Mouse (Mus musculus): ENCODE data around the gene Mycbp2.

The Mycbp2 gene

DNA sequence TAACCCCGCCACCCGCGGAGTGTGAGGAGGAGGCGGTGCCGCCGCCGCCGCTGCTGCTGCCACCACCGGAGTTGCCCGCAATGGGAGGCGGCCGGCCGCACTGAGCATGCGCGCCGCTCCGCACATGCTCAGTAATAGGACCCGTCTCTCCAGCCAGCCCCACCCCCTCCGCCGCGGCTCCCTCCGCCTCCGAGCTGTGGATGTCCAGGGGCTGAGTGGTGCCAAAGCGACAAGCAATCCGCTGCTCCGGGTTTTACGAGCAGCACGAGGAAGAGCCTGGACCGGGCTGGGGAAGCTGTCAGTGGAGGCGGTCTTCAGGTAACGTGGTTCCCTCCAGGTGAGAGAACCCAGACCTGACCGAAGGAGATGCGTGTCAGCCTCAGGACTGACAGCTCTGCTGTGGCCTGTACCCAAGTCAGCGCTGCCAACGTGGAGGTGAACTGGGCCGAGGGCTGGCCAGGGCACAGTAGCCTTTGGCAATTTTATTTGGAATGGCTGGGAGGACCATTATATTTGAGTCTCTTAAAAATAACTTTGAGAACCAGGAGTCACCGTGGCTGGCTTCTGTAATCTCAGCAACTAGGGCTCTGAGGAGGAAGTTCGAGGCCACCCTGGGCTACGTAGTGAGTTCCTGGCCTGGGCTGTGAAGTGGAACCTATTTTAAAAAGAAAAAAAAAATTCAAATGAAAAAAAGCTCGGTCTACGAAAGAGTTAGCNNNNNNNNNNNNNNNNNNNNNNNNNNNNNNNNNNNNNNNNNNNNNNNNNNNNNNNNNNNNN is at the start of gene Mycbp2:
Gene Mycbp2, minus strand, starts transcription at position 86 of the 777 bp plus-strand sequence.
- DNase-seq (ENCODE audit: low spot score): peak; percentile 97

DNA sequence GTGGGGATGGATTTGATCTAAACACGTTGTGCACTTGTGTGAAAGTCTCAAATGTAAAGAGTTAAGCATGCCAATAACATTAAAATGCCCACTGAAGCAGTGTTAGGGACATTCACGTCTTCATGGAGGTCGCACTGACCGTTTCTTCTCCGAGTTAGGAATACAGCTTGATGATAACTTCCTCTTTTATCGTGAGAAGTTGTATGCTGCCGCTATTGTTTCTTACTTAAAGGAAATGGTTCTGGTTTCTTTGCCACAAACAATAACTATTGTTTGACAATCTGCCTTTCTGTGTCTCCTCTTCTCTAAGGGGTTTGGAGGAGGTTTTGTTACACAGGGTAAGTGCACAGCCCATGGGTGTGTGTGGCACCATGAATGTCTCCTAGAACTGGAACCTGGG is 45.8 kb upstream of the Mycbp2 start:
- no peak for DNase-seq (ENCODE audit: low spot score)

- no peak for DNase-seq (ENCODE audit: low spot score)
Observed at GRCm38 (mm10) chr14:103387431-103387830, 40.8 kb upstream of the Mycbp2 start.

GRCm38 (mm10) chr14:103386871-103387270 is 40.3 kb upstream of the Mycbp2 start:
- DNase-seq (ENCODE audit: low spot score): no peak

GRCm38 (mm10) chr14:103385084-103385610 is 38.5 kb upstream of the Mycbp2 start:
- DNase-seq (ENCODE audit: low spot score): peak; percentile 32

DNA sequence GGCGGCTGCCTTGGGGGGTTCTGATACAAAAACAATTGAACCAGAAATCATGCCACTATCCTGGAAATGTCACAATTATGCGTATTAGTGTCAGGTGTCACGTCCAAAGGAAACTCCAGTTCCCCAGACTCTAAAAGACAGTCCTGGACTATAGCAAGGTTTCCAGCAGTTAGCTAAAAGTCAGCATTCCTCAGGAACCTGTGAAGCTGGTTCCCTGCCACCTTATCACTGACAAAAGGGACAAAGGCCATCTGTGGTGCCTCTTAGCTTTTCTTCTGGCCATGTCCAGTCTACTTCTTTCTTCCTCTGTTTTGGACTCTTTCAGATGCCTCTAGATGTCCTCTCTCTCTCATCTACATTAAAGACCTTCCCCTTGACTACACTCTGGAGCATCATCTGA is 32.1 kb upstream of the Mycbp2 start:
- no peak for DNase-seq (ENCODE audit: low spot score)

GRCm38 (mm10) chr14:103376765-103377164 is 30.2 kb upstream of the Mycbp2 start:
- DNase-seq (ENCODE audit: low spot score): no peak

- DNase-seq (ENCODE audit: low spot score): no peak
Observed at GRCm38 (mm10) chr14:103375523-103375922, 28.9 kb upstream of the Mycbp2 start.

DNA sequence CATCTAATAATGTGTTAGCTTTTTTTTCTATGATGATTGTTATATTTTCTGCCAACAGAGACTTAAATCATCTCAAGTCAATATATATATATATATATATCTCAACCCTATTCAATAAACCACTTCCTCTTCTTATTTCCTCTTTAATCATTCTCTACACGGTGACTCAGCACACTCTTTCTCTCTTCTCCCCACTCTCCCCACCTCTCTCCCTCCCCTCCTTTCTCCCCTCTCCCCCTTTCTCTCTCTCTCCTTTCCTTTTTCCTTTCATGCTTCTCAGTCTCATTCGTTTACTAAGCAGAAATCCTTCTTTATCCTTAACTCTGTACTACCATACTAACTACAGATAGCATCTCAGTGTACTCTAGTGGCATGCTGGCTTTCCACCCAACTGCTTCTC is 16.6 kb upstream of the Mycbp2 start:
- DNase-seq (ENCODE audit: low spot score): no peak

- peak; percentile 45 for DNase-seq (ENCODE audit: low spot score)
Observed at GRCm38 (mm10) chr14:103356066-103356465, 9.5 kb upstream of the Mycbp2 start.

DNA sequence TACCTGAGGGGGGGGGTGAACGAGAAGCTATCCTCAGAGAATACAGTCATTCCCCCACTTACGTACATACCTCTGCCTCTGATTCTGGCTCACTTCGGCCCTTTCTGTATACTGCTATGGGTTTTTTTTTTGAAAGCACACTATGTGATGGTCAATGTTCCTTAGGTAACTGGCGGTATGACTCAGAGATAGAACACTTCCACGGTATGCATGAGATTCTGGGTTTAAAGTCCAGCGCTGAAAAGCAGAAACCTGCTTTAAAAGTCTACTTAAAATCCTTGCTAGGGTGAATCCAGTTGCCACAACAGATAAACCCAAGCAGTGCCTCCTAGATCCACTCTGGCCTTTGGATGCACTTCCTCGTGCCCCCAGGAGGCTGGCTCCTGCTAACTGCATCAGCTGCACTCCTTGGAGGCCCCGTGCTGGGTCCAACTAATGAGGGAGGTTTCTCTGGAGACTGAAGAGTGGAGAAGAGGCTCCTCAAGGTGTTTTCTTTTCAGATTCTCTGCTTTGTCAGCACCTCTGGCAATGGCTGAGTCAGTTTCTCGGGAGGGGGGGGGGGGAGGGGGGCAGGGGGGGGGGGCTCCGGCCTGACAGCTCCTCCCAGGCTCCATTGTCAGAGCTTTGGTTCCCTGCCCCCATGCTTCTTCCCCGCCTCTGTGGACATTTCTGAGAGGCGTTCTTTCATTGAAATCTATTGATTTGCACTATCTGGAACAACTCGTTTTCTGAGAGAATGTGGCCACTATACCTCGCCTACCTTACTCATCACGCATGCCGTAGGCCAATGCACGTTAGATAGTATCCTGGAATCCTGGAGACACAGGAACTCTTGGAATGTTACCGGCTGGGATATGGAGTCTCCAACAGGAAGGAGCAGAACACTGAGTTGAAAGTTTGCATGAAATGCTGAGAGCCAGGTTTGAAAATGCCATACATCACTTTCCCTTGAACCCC is 8.1 kb upstream of the Mycbp2 start:
- DNase-seq (ENCODE audit: low spot score): peak; percentile 53

GRCm38 (mm10) chr14:103345858-103346728 is 521 bp downstream of the Mycbp2 start:
- no peak for DNase-seq (ENCODE audit: low spot score)

DNA sequence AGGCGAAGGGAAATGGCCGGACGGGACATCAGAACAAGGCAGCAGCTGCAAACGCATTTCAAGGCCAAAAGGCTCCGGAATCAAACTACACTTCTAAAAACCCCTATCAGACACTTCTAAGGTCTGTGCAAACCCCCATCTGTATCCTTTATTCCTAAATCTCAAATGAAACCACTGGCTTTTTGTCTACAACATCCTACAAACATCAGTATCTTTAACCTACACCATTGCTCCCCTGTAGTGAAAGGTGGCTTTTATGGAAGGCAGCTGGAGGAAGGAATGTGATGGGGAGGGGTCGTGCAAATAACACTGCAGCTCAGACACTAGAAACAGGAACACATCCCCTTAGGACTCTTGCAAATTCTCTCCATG is 1.1 kb downstream of the Mycbp2 start:
- peak; percentile 40 for DNase-seq (ENCODE audit: low spot score)

DNA sequence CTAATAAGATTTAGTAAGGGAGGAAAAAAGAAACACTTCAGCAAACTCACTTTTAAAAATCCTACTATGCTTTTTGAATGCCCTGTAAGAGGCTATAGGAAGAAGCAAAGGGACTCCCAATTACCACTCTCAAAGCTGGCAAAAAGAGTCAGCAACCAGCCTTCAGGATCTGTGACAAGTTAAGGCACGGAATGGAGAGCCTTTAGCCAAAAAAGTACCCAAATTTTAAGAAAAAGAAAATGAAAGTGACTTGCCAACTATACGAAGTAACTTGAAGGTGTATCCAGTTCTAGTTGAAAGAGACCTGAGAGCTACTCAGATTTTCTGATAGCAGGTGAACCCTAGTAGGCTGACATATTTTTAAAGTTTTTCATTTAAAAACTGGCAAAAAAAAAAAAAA is 1.6 kb downstream of the Mycbp2 start:
- no peak for DNase-seq (ENCODE audit: low spot score)

DNA sequence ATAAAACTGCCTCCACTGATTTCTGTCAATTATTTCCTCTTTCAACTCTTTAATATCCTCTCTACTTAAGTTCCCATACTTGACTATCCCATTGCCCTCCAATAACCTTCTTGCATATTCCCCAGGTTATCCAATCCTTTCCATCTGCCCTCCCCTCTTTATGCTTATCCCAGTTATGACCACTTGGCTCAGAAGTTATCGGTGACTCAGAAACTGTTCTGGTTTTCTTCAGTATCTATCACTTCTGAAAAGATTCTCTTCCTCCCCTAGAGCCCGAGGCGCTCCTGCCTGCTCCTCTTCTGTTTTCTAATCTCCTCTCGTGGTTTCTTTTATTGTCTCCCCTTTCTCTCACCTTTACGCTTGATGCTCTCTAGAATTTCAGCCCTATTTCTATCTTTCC is 2.8 kb downstream of the Mycbp2 start:
- no peak for DNase-seq (ENCODE audit: low spot score)

DNA sequence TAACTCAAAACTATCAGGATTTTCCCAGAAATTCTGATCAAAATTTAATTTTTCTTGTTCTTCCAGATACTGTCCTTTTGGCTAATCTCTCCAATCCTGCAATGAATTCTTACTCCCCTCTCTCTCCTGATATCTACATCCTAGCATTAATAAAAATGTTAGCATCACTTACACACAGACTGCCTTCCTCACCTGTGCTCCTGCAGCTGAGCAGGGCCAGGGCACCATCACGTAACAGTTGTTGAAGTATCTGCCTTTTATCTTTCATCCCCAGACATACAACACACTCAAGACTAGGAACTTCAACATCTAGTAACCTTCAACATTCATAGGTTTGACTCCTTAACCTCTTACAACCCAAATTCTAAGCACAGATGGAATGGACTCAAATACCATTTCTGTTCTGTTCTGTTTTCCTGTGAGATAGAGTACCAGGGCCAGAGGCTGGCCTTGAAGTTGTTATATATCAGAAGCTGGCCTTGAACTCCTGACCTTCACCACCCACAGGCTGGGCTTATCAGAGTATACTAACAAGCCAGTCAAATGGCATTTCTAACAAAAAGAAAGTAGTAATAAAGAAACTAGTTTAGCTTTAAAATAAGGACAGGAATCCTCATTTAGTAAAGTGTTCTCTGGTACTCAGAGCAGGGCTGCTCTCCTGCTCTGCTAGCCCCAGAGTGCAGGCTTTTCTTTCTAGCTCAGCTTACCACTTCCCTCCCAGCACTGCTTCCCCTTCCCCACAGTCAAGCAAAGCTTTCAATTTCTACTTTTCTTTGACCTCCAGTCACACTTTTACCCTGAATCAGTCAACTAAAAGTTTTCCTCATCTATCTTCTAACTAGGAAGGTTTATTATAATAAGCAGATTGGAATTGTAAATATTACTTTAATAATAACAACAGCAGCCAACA is 5.0 kb downstream of the Mycbp2 start:
- no peak for DNase-seq (ENCODE audit: low spot score)

DNA sequence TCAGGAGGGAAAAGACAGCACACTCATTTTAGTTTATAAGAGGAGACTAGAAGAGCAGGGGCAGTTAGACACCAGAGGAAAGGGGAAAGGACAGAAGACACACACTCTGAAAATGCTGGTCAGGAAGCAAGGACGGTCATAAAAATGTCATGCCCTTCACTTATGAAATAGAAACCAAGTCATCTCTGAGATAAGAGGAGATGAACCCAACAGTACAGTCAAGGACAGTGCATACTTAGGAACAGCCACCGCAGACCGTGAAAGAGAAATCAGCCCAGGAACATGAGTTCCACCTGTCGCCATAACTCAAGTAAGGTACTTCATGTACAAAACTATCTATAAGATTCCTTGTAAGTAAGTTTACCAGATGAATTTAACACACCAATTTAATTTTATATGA is 33.7 kb downstream of the Mycbp2 start:
- no peak for DNase-seq (ENCODE audit: low spot score)

GRCm38 (mm10) chr14:103296227-103296626 is 50.4 kb downstream of the Mycbp2 start:
- DNase-seq (ENCODE audit: low spot score): no peak

DNA sequence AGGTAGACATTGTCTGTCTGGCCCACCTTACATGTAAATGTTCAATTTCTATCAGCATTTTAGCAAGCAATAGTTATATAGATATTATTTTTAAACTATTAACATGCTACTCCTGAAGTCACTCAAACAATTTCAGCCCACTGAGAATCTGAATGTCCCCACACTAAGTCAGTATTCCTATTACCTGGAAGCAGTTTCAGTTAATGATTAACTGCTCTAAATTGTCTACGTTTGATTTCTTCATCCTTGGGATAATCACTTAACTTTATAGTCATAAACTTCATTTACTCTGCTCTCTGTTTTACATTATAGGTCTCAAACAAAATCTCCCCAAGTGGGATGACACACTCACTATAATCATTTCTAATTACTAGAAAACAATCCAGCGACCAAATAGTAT is 60.0 kb downstream of the Mycbp2 start:
- no peak for DNase-seq (ENCODE audit: low spot score)

DNA sequence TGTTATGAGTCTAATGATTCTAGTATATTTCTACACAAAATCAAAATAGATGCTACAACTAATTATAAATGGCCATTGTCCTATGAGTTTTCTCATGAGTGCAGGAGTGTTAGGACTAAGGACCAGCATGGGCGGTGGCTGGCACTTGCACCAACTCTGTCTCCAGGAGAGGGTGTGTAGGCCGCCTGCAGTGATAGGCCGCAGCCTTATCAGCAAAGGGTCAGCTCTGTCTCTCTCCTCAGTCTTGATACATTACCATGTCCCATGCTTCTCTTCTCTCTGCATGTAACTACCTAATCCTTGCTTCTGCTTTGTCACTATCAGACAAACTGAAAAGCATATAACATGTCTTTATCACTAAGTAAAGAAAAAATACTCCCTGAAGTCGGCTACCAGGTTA is 69.9 kb downstream of the Mycbp2 start:
- DNase-seq (ENCODE audit: low spot score): no peak

DNA sequence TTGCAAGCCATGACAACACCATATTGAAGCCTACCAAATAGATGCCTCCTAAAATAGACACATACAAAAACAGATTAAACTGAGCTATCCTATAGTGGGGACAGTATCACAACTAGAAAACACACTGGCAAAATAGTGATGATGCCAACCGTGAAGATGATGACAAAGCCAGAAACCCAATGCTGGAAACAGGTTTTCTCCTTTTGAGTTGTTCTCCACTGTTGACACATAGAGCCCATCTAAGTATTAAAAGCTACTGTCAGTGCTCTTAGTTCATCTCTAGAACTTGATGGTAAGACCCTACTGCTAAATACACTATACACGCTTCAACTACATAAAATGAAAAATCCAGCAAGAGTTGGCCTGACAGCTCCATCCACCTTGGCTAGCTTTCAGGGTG is 86.2 kb downstream of the Mycbp2 start:
- no peak for DNase-seq (ENCODE audit: low spot score)
